Mouse (Mus musculus): Measurements from ENCODE around the gene Rac2. TPM values are rescaled to one million over a fixed set of nuclear protein-coding genes. Genes with fewer than 3 reads are reported as not detected.
A peak's percentile ranks its signal among the peaks of the same experiment; 100 is the strongest.

Rac2 gene
- polyA plus RNA-seq, 1 experiment = 12.7 TPM

DNA sequence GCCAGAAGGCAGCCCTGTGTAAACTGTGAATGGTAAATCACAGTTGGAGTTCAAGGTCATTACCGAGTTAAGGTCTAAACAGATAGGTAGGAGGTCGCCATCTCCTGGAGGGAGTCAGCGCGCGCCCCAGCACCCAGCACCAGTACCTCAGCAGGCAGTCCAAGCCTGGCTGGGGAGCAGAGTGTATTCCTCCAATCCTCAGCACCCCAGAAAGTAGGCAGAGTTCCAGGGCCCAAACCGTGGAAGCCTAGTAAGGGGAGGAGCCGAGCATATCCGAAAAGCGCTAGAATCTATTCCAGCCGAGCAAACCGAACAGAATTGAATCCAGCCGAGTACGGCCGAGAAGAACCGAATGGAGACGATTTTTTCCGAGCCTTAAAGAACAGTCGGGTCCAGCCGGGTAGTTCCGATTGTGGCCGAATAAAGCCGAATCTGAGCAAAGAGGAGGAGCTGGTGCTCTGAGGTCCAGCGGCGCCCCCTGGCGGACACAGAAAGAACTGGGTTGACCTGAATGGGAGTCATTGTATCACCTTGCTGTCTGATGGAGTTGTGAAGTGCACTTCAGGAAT, 40.6 kb downstream of the Rac2 start:
- Histone ChIP-seq H3K4me3 (replicated peaks) (peak overlapping the region; percentile 23), H3K9me3 (ENCODE audit: control insufficient read depth, low read length) (no peaks in the 10 kb centered on the region), H3K27me3 (ENCODE audit: control insufficient read depth) (peaks cover 8% of the 10 kb centered on the region; the same call in 1 of the 2 replicates), H3K36me3 (ENCODE audit: control insufficient read depth) (no peaks in the 10 kb centered on the region), H3K4me1 (ENCODE audit: control insufficient read depth) (peaks cover 4% of the 10 kb centered on the region)
- TF ChIP-seq GATA1 (IDR thresholded peaks at IDR 0.05; ENCODE audit: low read length) (no peak), TAL1 (IDR thresholded peaks at IDR 0.05; ENCODE audit: low read length) (no peak)

GRCm38 (mm10) chr15:78531451-78531720, 41.2 kb downstream of the Rac2 start:
- H3K4me1 ChIP-seq (ENCODE audit: control insufficient read depth) = peaks cover 4% of the 10 kb centered on the region
- no peak overlapping the region for H3K4me3 ChIP-seq (replicated peaks)
- H3K27me3 ChIP-seq (ENCODE audit: control insufficient read depth) = peaks cover 8% of the 10 kb centered on the region; the same call in 1 of the 2 replicates
- no peaks in the 10 kb centered on the region for H3K36me3 ChIP-seq (ENCODE audit: control insufficient read depth)
- no peaks in the 10 kb centered on the region for H3K9me3 ChIP-seq (ENCODE audit: control insufficient read depth, low read length)
- no peak for TF ChIP-seq GATA1 (IDR thresholded peaks at IDR 0.05; ENCODE audit: low read length)
- no peak for TF ChIP-seq TAL1 (IDR thresholded peaks at IDR 0.05; ENCODE audit: low read length)

GRCm38 (mm10) chr15:78530671-78531450, 41.7 kb downstream of the Rac2 start, which contains the start of gene C1qtnf6:
C1qtnf6 (minus strand) TSS chr15:78531416.
- peaks cover 8% of the 10 kb centered on the region; the same call in 1 of the 2 replicates for H3K27me3 ChIP-seq (ENCODE audit: control insufficient read depth)
- H3K4me1 ChIP-seq (ENCODE audit: control insufficient read depth) = peaks cover 4% of the 10 kb centered on the region

GRCm38 (mm10) chr15:78530141-78530540, 42.4 kb downstream of the Rac2 start:
- Histone ChIP-seq H3K9me3 (ENCODE audit: control insufficient read depth, low read length) (no peaks in the 10 kb centered on the region), H3K27me3 (ENCODE audit: control insufficient read depth) (peaks cover 8% of the 10 kb centered on the region; the same call in 1 of the 2 replicates), H3K4me3 (replicated peaks) (no peak overlapping the region), H3K4me1 (ENCODE audit: control insufficient read depth) (peaks cover 6% of the 10 kb centered on the region), H3K36me3 (ENCODE audit: control insufficient read depth) (no peaks in the 10 kb centered on the region)
- TF ChIP-seq TAL1 (IDR thresholded peaks at IDR 0.05; ENCODE audit: low read length) (no peak), GATA1 (IDR thresholded peaks at IDR 0.05; ENCODE audit: low read length) (no peak)

More at GRCm38 (mm10) chr15:78530671-78531450, 41.7 kb downstream of the Rac2 start, which contains the start of gene C1qtnf6:
- Histone ChIP-seq H3K9me3 (ENCODE audit: control insufficient read depth, low read length) (no peaks in the 10 kb centered on the region), H3K36me3 (ENCODE audit: control insufficient read depth) (no peaks in the 10 kb centered on the region), H3K4me3 (replicated peaks) (peak within 1 kb of the TSS; percentile 23)
- TF ChIP-seq GATA1 (IDR thresholded peaks at IDR 0.05; ENCODE audit: low read length) (no peak), TAL1 (IDR thresholded peaks at IDR 0.05; ENCODE audit: low read length) (no peak)

- Histone ChIP-seq H3K4me3 (replicated peaks) (peak overlapping the region; percentile 24), H3K9me3 (ENCODE audit: control insufficient read depth, low read length) (no peaks in the 10 kb centered on the region), H3K27me3 (ENCODE audit: control insufficient read depth) (peaks cover 8% of the 10 kb centered on the region; the same call in 1 of the 2 replicates), H3K36me3 (ENCODE audit: control insufficient read depth) (no peaks in the 10 kb centered on the region; the same call in 1 of the 2 replicates), H3K4me1 (ENCODE audit: control insufficient read depth) (peaks cover 6% of the 10 kb centered on the region)
- no peak for TF ChIP-seq TAL1 (IDR thresholded peaks at IDR 0.05; ENCODE audit: low read length)
- no peak for TF ChIP-seq GATA1 (IDR thresholded peaks at IDR 0.05; ENCODE audit: low read length)
These were observed 43.1 kb downstream of the Rac2 start for GRCm38 (mm10) chr15:78529428-78529990.

- Histone ChIP-seq H3K27me3 (ENCODE audit: control insufficient read depth) (peaks cover 8% of the 10 kb centered on the region; the same call in 1 of the 2 replicates), H3K4me3 (replicated peaks) (peak overlapping the region; percentile 24), H3K36me3 (ENCODE audit: control insufficient read depth) (no peaks in the 10 kb centered on the region; the same call in 1 of the 2 replicates), H3K9me3 (ENCODE audit: control insufficient read depth, low read length) (no peaks in the 10 kb centered on the region), H3K4me1 (ENCODE audit: control insufficient read depth) (peaks cover 6% of the 10 kb centered on the region)
- no peak for TF ChIP-seq GATA1 (IDR thresholded peaks at IDR 0.05; ENCODE audit: low read length)
- TF ChIP-seq TAL1 (IDR thresholded peaks at IDR 0.05; ENCODE audit: low read length) = no peak
These were observed 43.7 kb downstream of the Rac2 start for GRCm38 (mm10) chr15:78528726-78529411.

DNA sequence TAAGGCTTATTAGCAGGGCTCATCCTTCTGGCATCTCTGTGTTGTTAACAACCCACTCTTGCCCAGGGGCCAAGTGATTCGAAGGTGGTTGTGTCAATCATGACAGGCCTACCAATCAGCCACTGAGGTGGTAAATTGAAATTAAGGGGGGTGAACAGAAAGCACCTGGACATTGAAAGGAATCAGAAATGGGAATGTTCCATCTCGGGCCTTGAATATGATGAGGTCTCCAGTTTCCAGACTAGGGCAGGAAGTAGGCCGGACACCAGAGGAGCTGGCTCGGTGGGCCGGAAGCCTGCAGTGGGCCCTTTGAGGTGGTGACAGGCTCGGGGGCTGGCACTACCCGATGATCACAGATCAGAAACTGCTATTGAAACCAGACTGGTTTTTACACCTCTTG, 44.6 kb downstream of the Rac2 start:
- Histone ChIP-seq H3K4me1 (ENCODE audit: control insufficient read depth) (peaks cover 6% of the 10 kb centered on the region), H3K9me3 (ENCODE audit: control insufficient read depth, low read length) (no peaks in the 10 kb centered on the region), H3K4me3 (replicated peaks) (no peak overlapping the region), H3K36me3 (ENCODE audit: control insufficient read depth) (no peaks in the 10 kb centered on the region; the same call in 1 of the 2 replicates), H3K27me3 (ENCODE audit: control insufficient read depth) (peaks cover 8% of the 10 kb centered on the region; the same call in 1 of the 2 replicates)
- TF ChIP-seq TAL1 (IDR thresholded peaks at IDR 0.05; ENCODE audit: low read length) (no peak), GATA1 (IDR thresholded peaks at IDR 0.05; ENCODE audit: low read length) (no peak)

DNA sequence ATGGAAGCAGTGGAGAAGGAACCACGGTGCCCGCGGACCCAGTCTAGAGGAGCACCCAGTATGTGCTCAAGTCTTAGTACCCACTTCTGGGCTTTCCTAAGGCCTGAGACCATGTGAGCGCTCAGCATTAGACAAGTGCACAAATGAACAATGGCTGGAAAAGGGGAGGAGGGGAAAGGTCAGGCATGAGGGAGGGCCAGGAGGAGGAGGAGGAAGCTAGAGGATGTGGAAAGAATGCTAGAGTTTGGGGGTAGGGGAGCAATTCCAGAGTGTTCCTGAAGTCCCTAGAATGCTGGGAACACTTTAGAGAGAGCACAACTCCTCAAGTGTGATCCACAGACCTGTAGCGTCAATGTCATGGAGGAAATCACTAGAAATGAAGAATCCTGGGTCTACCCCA, 48.4 kb downstream of the Rac2 start:
- no peak overlapping the region for H3K4me3 ChIP-seq (replicated peaks)
- H3K27me3 ChIP-seq (ENCODE audit: control insufficient read depth) = no peaks in the 10 kb centered on the region
- TF ChIP-seq GATA1 (IDR thresholded peaks at IDR 0.05; ENCODE audit: low read length) (no peak), TAL1 (IDR thresholded peaks at IDR 0.05; ENCODE audit: low read length) (no peak)
- no peaks in the 10 kb centered on the region for H3K9me3 ChIP-seq (ENCODE audit: control insufficient read depth, low read length)
- no peaks in the 10 kb centered on the region; the same call in 1 of the 2 replicates for H3K36me3 ChIP-seq (ENCODE audit: control insufficient read depth)
- H3K4me1 ChIP-seq (ENCODE audit: control insufficient read depth) = peaks cover 3% of the 10 kb centered on the region; the same call in 1 of the 2 replicates

All from erythroblast, embryonic 14.5 days (primary cell).